Mouse (Mus musculus): ENCODE measurements around the gene Dffb. TPM values are rescaled to one million over a fixed set of nuclear protein-coding genes. Genes with fewer than 3 reads are reported as not detected.

Dffb gene
- polyA plus RNA-seq, 1 experiment from 2014 or later: 14.1 TPM

- Histone ChIP-seq H3K4me1 (replicated peaks) (peaks cover 3% of the 10 kb centered on the region; the same call in 1 of the 2 replicates), H3K4me3 (replicated peaks) (peak overlapping the region; percentile 56), H3K27ac (peak overlapping the region; percentile 84), H3K27me3 (replicated peaks) (no peaks in the 10 kb centered on the region), H3K36me3 (peaks cover 16% of the 10 kb centered on the region), H3K9ac (peak overlapping the region; percentile 72), H3K9me3 (no peaks in the 10 kb centered on the region), H3K4me2 (replicated peaks) (peak overlapping the region; percentile 74)
- ATAC-seq: peak; percentile 11
- 0% methylated on average over 37 of the region's 37 CpGs for WGBS
Observed at GRCm38 (mm10) chr4:153957444-153958250, 17.3 kb downstream of the Dffb start.

GRCm38 (mm10) chr4:153956569-153957405, 18.1 kb downstream of the Dffb start, which contains the start of gene A430005L14Rik:
A430005L14Rik (plus strand) TSS chr4:153957237.
- peaks cover 3% of the 10 kb centered on the region; the same call in 1 of the 2 replicates for H3K4me1 ChIP-seq (replicated peaks)
- H3K27ac ChIP-seq: peak within 1 kb of the TSS; percentile 84
- H3K4me3 ChIP-seq (replicated peaks): peak within 1 kb of the TSS; percentile 56
- H3K9me3 ChIP-seq: no peaks in the 10 kb centered on the region
- WGBS: 1% methylated on average over 66 of the region's 67 CpGs
- peak within 1 kb of the TSS; percentile 74 for H3K4me2 ChIP-seq (replicated peaks)
- H3K27me3 ChIP-seq (replicated peaks): no peaks in the 10 kb centered on the region; the same call in 1 of the 2 replicates
- H3K36me3 ChIP-seq: peaks cover 9% of the 10 kb centered on the region
- peak; percentile 97 for ATAC-seq
- H3K9ac ChIP-seq: peak within 1 kb of the TSS; percentile 72

GRCm38 (mm10) chr4:153955651-153956050, 19.3 kb downstream of the Dffb start:
- Histone ChIP-seq H3K36me3 (no peaks in the 10 kb centered on the region; the same call in 1 of the 2 replicates), H3K4me3 (replicated peaks) (no peak overlapping the region), H3K9ac (no peak overlapping the region), H3K9me3 (no peaks in the 10 kb centered on the region), H3K4me2 (replicated peaks) (no peak overlapping the region), H3K27ac (no peak overlapping the region), H3K4me1 (replicated peaks) (peaks cover 3% of the 10 kb centered on the region; the same call in 1 of the 2 replicates), H3K27me3 (replicated peaks) (no peaks in the 10 kb centered on the region; the same call in 1 of the 2 replicates)
- ATAC-seq: no peak
- WGBS: 80% methylated on average over 8 of the region's 8 CpGs

- H3K4me3 ChIP-seq (replicated peaks): no peak overlapping the region
- H3K27me3 ChIP-seq (replicated peaks): peaks cover 6% of the 10 kb centered on the region; the same call in 1 of the 2 replicates
- WGBS: 55% methylated on average over 5 of the region's 5 CpGs
- ATAC-seq: no peak
- H3K9ac ChIP-seq: no peak overlapping the region
- H3K27ac ChIP-seq: no peak overlapping the region
- no peak overlapping the region for H3K4me2 ChIP-seq (replicated peaks)
- no peaks in the 10 kb centered on the region for H3K9me3 ChIP-seq
- no peaks in the 10 kb centered on the region for H3K36me3 ChIP-seq
- H3K4me1 ChIP-seq (replicated peaks): no peaks in the 10 kb centered on the region
Observed at GRCm38 (mm10) chr4:153951692-153952091, 23.2 kb downstream of the Dffb start.

GRCm38 (mm10) chr4:153951150-153951549, 23.8 kb downstream of the Dffb start:
- no peaks in the 10 kb centered on the region for H3K4me1 ChIP-seq (replicated peaks)
- WGBS: 55% methylated on average over 3 of the region's 3 CpGs
- H3K4me3 ChIP-seq (replicated peaks): no peak overlapping the region
- no peak overlapping the region for H3K27ac ChIP-seq
- H3K36me3 ChIP-seq: no peaks in the 10 kb centered on the region
- peaks cover 6% of the 10 kb centered on the region; the same call in 1 of the 2 replicates for H3K27me3 ChIP-seq (replicated peaks)
- no peak for ATAC-seq
- H3K9ac ChIP-seq: no peak overlapping the region
- H3K9me3 ChIP-seq: no peaks in the 10 kb centered on the region
- H3K4me2 ChIP-seq (replicated peaks): no peak overlapping the region

GRCm38 (mm10) chr4:153950372-153950771, 24.6 kb downstream of the Dffb start:
- ATAC-seq: no peak
- H3K9ac ChIP-seq: no peak overlapping the region
- H3K27ac ChIP-seq: no peak overlapping the region
- no peak overlapping the region for H3K4me3 ChIP-seq (replicated peaks)
- no peaks in the 10 kb centered on the region for H3K36me3 ChIP-seq
- WGBS: 85% methylated on average over 2 of the region's 2 CpGs
- H3K4me2 ChIP-seq (replicated peaks): no peak overlapping the region
- H3K4me1 ChIP-seq (replicated peaks): no peaks in the 10 kb centered on the region
- H3K9me3 ChIP-seq: no peaks in the 10 kb centered on the region
- peaks cover 6% of the 10 kb centered on the region; the same call in 1 of the 2 replicates for H3K27me3 ChIP-seq (replicated peaks)

- WGBS: 75% methylated on average over 6 of the region's 6 CpGs
- Histone ChIP-seq H3K27ac (no peak overlapping the region), H3K27me3 (replicated peaks) (peaks cover 6% of the 10 kb centered on the region; the same call in 1 of the 2 replicates), H3K36me3 (no peaks in the 10 kb centered on the region), H3K9ac (no peak overlapping the region), H3K4me3 (replicated peaks) (no peak overlapping the region), H3K9me3 (no peaks in the 10 kb centered on the region), H3K4me1 (replicated peaks) (0 out of 2 replicates have a peak, but pooled peaks cover 3% of the 10 kb centered on the region), H3K4me2 (replicated peaks) (no peak overlapping the region)
- no peak for ATAC-seq
Observed at GRCm38 (mm10) chr4:153945741-153946140, 29.2 kb downstream of the Dffb start.

GRCm38 (mm10) chr4:153944261-153944660, 30.7 kb downstream of the Dffb start:
- Histone ChIP-seq H3K4me3 (replicated peaks) (no peak overlapping the region), H3K4me2 (replicated peaks) (no peak overlapping the region), H3K9me3 (no peaks in the 10 kb centered on the region), H3K4me1 (replicated peaks) (0 out of 2 replicates have a peak, but pooled peaks cover 3% of the 10 kb centered on the region), H3K36me3 (no peaks in the 10 kb centered on the region), H3K27me3 (replicated peaks) (peaks cover 6% of the 10 kb centered on the region; the same call in 1 of the 2 replicates), H3K27ac (no peak overlapping the region), H3K9ac (no peak overlapping the region)
- 55% methylated on average over 6 of the region's 6 CpGs for WGBS
- ATAC-seq: peak; percentile 77

GRCm38 (mm10) chr4:153943243-153943642, 31.7 kb downstream of the Dffb start:
- Histone ChIP-seq H3K4me2 (replicated peaks) (no peak overlapping the region), H3K4me3 (replicated peaks) (no peak overlapping the region), H3K9me3 (no peaks in the 10 kb centered on the region), H3K4me1 (replicated peaks) (0 out of 2 replicates have a peak, but pooled peaks cover 3% of the 10 kb centered on the region), H3K27me3 (replicated peaks) (peaks cover 3% of the 10 kb centered on the region; the same call in 1 of the 2 replicates), H3K27ac (no peak overlapping the region), H3K9ac (no peak overlapping the region), H3K36me3 (no peaks in the 10 kb centered on the region)
- WGBS: 58% methylated on average over 4 of the region's 4 CpGs
- 0 out of 2 replicates have a peak, but pooled peaks have one; percentile 32 for ATAC-seq

GRCm38 (mm10) chr4:153929921-153930320, 45.0 kb downstream of the Dffb start:
- H3K36me3 ChIP-seq: no peaks in the 10 kb centered on the region
- H3K27ac ChIP-seq: no peak overlapping the region
- WGBS: 77% methylated on average over 4 of the region's 4 CpGs
- no peak overlapping the region for H3K4me3 ChIP-seq (replicated peaks)
- H3K4me1 ChIP-seq (replicated peaks): no peaks in the 10 kb centered on the region
- no peak overlapping the region for H3K4me2 ChIP-seq (replicated peaks)
- no peak for ATAC-seq
- H3K27me3 ChIP-seq (replicated peaks): no peaks in the 10 kb centered on the region
- H3K9ac ChIP-seq: no peak overlapping the region
- no peaks in the 10 kb centered on the region for H3K9me3 ChIP-seq

GRCm38 (mm10) chr4:153929425-153929824, 45.5 kb downstream of the Dffb start:
- ATAC-seq: no peak
- H3K9me3 ChIP-seq: no peaks in the 10 kb centered on the region
- H3K27ac ChIP-seq: no peak overlapping the region
- H3K36me3 ChIP-seq: no peaks in the 10 kb centered on the region
- no peaks in the 10 kb centered on the region for H3K4me1 ChIP-seq (replicated peaks)
- H3K4me2 ChIP-seq (replicated peaks): no peak overlapping the region
- H3K27me3 ChIP-seq (replicated peaks): no peaks in the 10 kb centered on the region
- no peak overlapping the region for H3K4me3 ChIP-seq (replicated peaks)
- WGBS: 64% methylated on average over 10 of the region's 10 CpGs
- no peak overlapping the region for H3K9ac ChIP-seq

- H3K4me3 ChIP-seq (replicated peaks): no peak overlapping the region
- no peaks in the 10 kb centered on the region for H3K9me3 ChIP-seq
- H3K4me1 ChIP-seq (replicated peaks): no peaks in the 10 kb centered on the region
- no peak overlapping the region for H3K27ac ChIP-seq
- H3K9ac ChIP-seq: no peak overlapping the region
- H3K27me3 ChIP-seq (replicated peaks): no peaks in the 10 kb centered on the region
- 86% methylated on average over 11 of the region's 11 CpGs for WGBS
- H3K36me3 ChIP-seq: no peaks in the 10 kb centered on the region
- ATAC-seq: no peak
- no peak overlapping the region for H3K4me2 ChIP-seq (replicated peaks)
Observed at GRCm38 (mm10) chr4:153928772-153929299, 46.1 kb downstream of the Dffb start.
